Mouse (Mus musculus): ENCODE data around the gene Klhl29. TPM values are rescaled to one million over a fixed set of nuclear protein-coding genes. Genes with fewer than 3 reads are reported as not detected.

Gene Klhl29
- total and polyA plus RNA-seq, 3 experiments, result not detected

DNA sequence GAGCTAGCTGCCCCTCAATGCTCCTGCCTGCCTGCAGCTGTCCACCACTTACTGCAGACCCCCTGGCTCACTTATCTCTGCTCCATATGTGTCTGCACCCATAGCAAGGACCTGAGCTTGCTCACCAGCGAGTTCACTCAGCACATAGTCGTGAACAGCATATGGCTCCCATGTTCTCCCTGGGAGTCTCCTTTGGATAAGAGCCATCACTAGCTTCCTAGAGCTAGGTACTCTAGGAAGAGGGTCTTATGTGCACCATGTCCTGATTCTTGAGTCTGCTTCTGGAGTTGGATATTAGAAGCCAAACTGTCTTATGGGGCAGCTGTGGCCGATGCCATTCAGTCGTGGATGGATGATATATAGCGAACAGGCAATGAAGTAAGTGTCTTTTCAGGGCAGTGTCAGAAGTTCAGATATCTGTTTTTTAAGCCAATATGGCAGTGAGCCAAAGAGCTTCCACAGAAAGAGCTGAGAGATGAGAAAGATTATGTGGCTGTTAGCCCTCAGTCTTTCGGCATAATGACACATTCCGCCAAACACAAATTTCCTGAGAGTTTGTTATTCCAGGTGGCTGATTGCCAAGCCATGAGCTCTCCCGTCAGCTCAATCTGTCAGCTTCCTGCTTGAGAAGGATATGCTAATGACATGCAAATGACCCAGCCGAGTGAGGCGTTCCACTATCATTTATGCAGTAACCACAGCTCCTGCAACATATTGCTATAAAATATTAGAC is 287.5 kb downstream of the Klhl29 start:
- Histone ChIP-seq H3K4me3 (ENCODE audit: control insufficient read depth in 1 of 2, insufficient read depth in 1 of 2, low read depth in 2 of 2, low read length in 2 of 2) (no peak overlapping the region), H3K27me3 (ENCODE audit: control insufficient read depth in 1 of 2, insufficient read depth in 2 of 2, low read length in 2 of 2) (no peaks in the 10 kb centered on the region)
- TF ChIP-seq GATA1 (IDR thresholded peaks at IDR 0.05; ENCODE audit: low read depth, low read length) (no peak), KAT2A (conservative IDR thresholded peaks at IDR 0.05; ENCODE audit: low read depth, low read length) (no peak), EP300 (IDR thresholded peaks at IDR 0.05; ENCODE audit: low read depth in 1 of 2, low read length in 2 of 2) (no peak)

GRCm38 (mm10) chr12:5084714-5085113 is 290.8 kb downstream of the Klhl29 start:
- Histone ChIP-seq H3K4me3 (ENCODE audit: control insufficient read depth in 1 of 2, insufficient read depth in 1 of 2, low read depth in 2 of 2, low read length in 2 of 2) (no peak overlapping the region), H3K36me3 (ENCODE audit: control insufficient read depth in 1 of 2, insufficient read depth in 2 of 2, low read length in 2 of 2) (no peaks in the 10 kb centered on the region), H3K79me2 (ENCODE audit: control insufficient read depth, insufficient read depth, low read length, poor library complexity) (no peaks in the 10 kb centered on the region), H3K4me1 (ENCODE audit: control insufficient read depth in 1 of 2, insufficient read depth in 2 of 2, low read length in 2 of 2) (no peaks in the 10 kb centered on the region), H3K27ac (ENCODE audit: control insufficient read depth, low read depth, low read length) (no peak overlapping the region), H3K9me3 (replicated peaks; ENCODE audit: insufficient read depth, low read length) (no peaks in the 10 kb centered on the region), H3K9ac (ENCODE audit: control insufficient read depth, low read depth, low read length, poor library complexity, severe bottlenecking) (no peak overlapping the region), H3K27me3 (ENCODE audit: control insufficient read depth in 1 of 2, insufficient read depth in 2 of 2, low read length in 2 of 2) (no peaks in the 10 kb centered on the region)
- TF ChIP-seq HCFC1 (IDR thresholded peaks at IDR 0.05; ENCODE audit: low read depth, low read length), result no peak
- no peak for TF ChIP-seq MAX (IDR thresholded peaks at IDR 0.05; ENCODE audit: low read length)
- TF ChIP-seq ZKSCAN1 (IDR thresholded peaks at IDR 0.05; ENCODE audit: low read depth, low read length), result peak; percentile 77; the same call in 1 of the 2 replicates
- DNase-seq (ENCODE audit: low read depth, low spot score), result no peak

More for the DNA sequence above, 287.5 kb downstream of the Klhl29 start:
- peak; percentile 6 for DNase-seq (ENCODE audit: low read depth, low spot score)
- no peak overlapping the region for H3K27ac ChIP-seq (ENCODE audit: control insufficient read depth, low read depth, low read length)
- no peaks in the 10 kb centered on the region for H3K36me3 ChIP-seq (ENCODE audit: control insufficient read depth in 1 of 2, insufficient read depth in 2 of 2, low read length in 2 of 2)
- no peaks in the 10 kb centered on the region for H3K79me2 ChIP-seq (ENCODE audit: control insufficient read depth, insufficient read depth, low read length, poor library complexity)
- H3K9ac ChIP-seq (ENCODE audit: control insufficient read depth, low read depth, low read length, poor library complexity, severe bottlenecking), result no peak overlapping the region
- H3K4me1 ChIP-seq (ENCODE audit: control insufficient read depth in 1 of 2, insufficient read depth in 2 of 2, low read length in 2 of 2), result no peaks in the 10 kb centered on the region
- no peaks in the 10 kb centered on the region for H3K9me3 ChIP-seq (replicated peaks; ENCODE audit: insufficient read depth, low read length)

- H3K4me1 ChIP-seq (ENCODE audit: control insufficient read depth in 1 of 2, insufficient read depth in 2 of 2, low read length in 2 of 2), result no peaks in the 10 kb centered on the region
- no peak for TF ChIP-seq RAD21 (IDR thresholded peaks at IDR 0.05; ENCODE audit: low read depth, low read length)
- TF ChIP-seq HCFC1 (IDR thresholded peaks at IDR 0.05; ENCODE audit: low read depth, low read length), result no peak
- no peak overlapping the region for H3K27ac ChIP-seq (ENCODE audit: control insufficient read depth, low read depth, low read length)
- no peak overlapping the region for H3K9ac ChIP-seq (ENCODE audit: control insufficient read depth, low read depth, low read length, poor library complexity, severe bottlenecking)
- no peak for DNase-seq (ENCODE audit: low read depth, low spot score)
- H3K4me3 ChIP-seq (ENCODE audit: control insufficient read depth in 1 of 2, insufficient read depth in 1 of 2, low read depth in 2 of 2, low read length in 2 of 2), result no peak overlapping the region
- H3K27me3 ChIP-seq (ENCODE audit: control insufficient read depth in 1 of 2, insufficient read depth in 2 of 2, low read length in 2 of 2), result no peaks in the 10 kb centered on the region
- H3K9me3 ChIP-seq (replicated peaks; ENCODE audit: insufficient read depth, low read length), result no peaks in the 10 kb centered on the region
- H3K36me3 ChIP-seq (ENCODE audit: control insufficient read depth in 1 of 2, insufficient read depth in 2 of 2, low read length in 2 of 2), result no peaks in the 10 kb centered on the region
- no peaks in the 10 kb centered on the region for H3K79me2 ChIP-seq (ENCODE audit: control insufficient read depth, insufficient read depth, low read length, poor library complexity)
Measured at GRCm38 (mm10) chr12:5081480-5081879, 294.0 kb downstream of the Klhl29 start.

- H3K4me1 ChIP-seq (ENCODE audit: control insufficient read depth in 1 of 2, insufficient read depth in 2 of 2, low read length in 2 of 2), result no peaks in the 10 kb centered on the region
- DNase-seq (ENCODE audit: low read depth, low spot score), result no peak
- H3K27ac ChIP-seq (ENCODE audit: control insufficient read depth, low read depth, low read length), result no peak overlapping the region
- TF ChIP-seq BHLHE40 (IDR thresholded peaks at IDR 0.05; ENCODE audit: borderline replicate concordance, low read depth, low read length) (no peak), MEF2A (IDR thresholded peaks at IDR 0.05; ENCODE audit: extremely low read depth, insufficient replicate concordance, low read depth, low read length, poor library complexity, severe bottlenecking) (no peak), TCF12 (IDR thresholded peaks at IDR 0.05; ENCODE audit: low read depth, low read length) (no peak)
- no peaks in the 10 kb centered on the region for H3K9me3 ChIP-seq (replicated peaks; ENCODE audit: insufficient read depth, low read length)
- no peak overlapping the region for H3K9ac ChIP-seq (ENCODE audit: control insufficient read depth, low read depth, low read length, poor library complexity, severe bottlenecking)
- H3K79me2 ChIP-seq (ENCODE audit: control insufficient read depth, insufficient read depth, low read length, poor library complexity), result no peaks in the 10 kb centered on the region
- H3K27me3 ChIP-seq (ENCODE audit: control insufficient read depth in 1 of 2, insufficient read depth in 2 of 2, low read length in 2 of 2), result no peaks in the 10 kb centered on the region
- no peaks in the 10 kb centered on the region for H3K36me3 ChIP-seq (ENCODE audit: control insufficient read depth in 1 of 2, insufficient read depth in 2 of 2, low read length in 2 of 2)
- no peak overlapping the region for H3K4me3 ChIP-seq (ENCODE audit: control insufficient read depth in 1 of 2, insufficient read depth in 1 of 2, low read depth in 2 of 2, low read length in 2 of 2)
Measured at GRCm38 (mm10) chr12:5073191-5073590, 302.3 kb downstream of the Klhl29 start.
